Mouse (Mus musculus) B cell, adult 2 months (primary cell): ENCODE results near the gene Amy2a4.
"Not testable (repeated sequence)": the region's sequence is repeated elsewhere in the genome, so short reads cannot be mapped to it uniquely, and the experiment has no call there.

ENCODE experiments used
- DNase-seq, 2 experiments: peaks; one replicate each; pipeline ENCODE4 v3.0.0; 2022

Gene Amy2a4

GRCm38 (mm10) chr3:113291349-113291748 is at the start of gene Amy2a4:
Gene Amy2a4 (minus strand): TSS chr3:113291449.
- DNase-seq: not testable (repeated sequence)

DNA sequence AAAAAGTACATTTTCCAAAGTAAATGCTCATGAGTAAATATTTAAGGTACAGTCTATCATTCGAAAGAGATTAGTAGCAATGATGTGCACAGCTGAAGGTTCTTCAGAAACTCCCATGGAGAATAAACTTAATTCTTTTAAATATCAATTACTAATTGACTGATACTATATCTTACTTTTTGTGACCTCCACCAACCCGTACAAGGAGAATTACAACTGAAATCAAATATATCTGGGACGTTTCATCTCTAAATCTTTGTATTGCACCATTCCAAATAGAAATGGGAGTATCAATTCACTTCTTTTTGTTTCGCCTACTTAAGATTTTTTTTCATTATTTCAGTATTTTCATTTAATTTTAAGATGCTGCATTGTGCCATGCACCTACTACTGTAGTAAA is 32.7 kb upstream of the Amy2a4 start, which contains the start of gene Amy2a3:
Amy2a3 (minus strand) TSS at position 101 of the 400 bp plus-strand sequence.
- DNase-seq: not testable (repeated sequence)

GRCm38 (mm10) chr3:113312937-113313336 is 21.7 kb upstream of the Amy2a4 start:
- not testable (repeated sequence) for DNase-seq

GRCm38 (mm10) chr3:113280285-113280684 is 11.0 kb downstream of the Amy2a4 start:
- not testable (repeated sequence) for DNase-seq

GRCm38 (mm10) chr3:113279586-113279985 is 11.7 kb downstream of the Amy2a4 start:
- DNase-seq: not testable (repeated sequence)

DNA sequence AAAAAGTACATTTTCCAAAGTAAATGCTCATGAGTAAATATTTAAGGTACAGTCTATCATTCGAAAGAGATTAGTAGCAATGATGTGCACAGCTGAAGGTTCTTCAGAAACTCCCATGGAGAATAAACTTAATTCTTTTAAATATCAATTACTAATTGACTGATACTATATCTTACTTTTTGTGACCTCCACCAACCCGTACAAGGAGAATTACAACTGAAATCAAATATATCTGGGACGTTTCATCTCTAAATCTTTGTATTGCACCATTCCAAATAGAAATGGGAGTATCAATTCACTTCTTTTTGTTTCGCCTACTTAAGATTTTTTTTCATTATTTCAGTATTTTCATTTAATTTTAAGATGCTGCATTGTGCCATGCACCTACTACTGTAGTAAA is 32.5 kb downstream of the Amy2a4 start, which contains the start of gene Amy2a5:
Amy2a5 (minus strand) TSS at position 101 of the 400 bp plus-strand sequence.
- not testable (repeated sequence) for DNase-seq
